Comparison of ENCODE assay signal across 8 mouse cellular contexts in genomic region chr12:44547721-44548369, GRCm38 (mm10).
DNase-seq lines count a peak whose midpoint lies in the region; ATAC-seq and TF ChIP-seq lines count a peak whose summit lies in the region.

No protein-coding gene starts in this region.

- DNase-seq in 416B (ENCODE audit: low read depth) (peak; percentile 42), WW6 (ENCODE audit: low read depth, low spot score) (peak; percentile 54)
- DNase-seq in cerebellum, postnatal 25 days: peak; percentile 87 to 92
- peak; percentile 18 to 48 for DNase-seq in gastrocnemius, adult 8-10 months (ENCODE audit: low spot score in 2 of 2)
- DNase-seq in kidney, postnatal 0 days (ENCODE audit: low spot score): peak; percentile 87
- DNase-seq in liver, embryonic 11.5 days (ENCODE audit: low spot score): peak; percentile 46
- DNase-seq in neural tube, embryonic 11.5 days (ENCODE audit: low spot score): peak; percentile 80
- peak; percentile 46 for DNase-seq in thymus, postnatal 0 days (ENCODE audit: low spot score)

- no peak overlapping the region for H3K9ac ChIP-seq in kidney, postnatal 0 days (ENCODE audit: low read depth, low read length)
- no peak overlapping the region for H3K9ac ChIP-seq in liver, embryonic 11.5 days (ENCODE audit: low read depth, low read length)
- no peak overlapping the region for H3K9ac ChIP-seq in neural tube, embryonic 11.5 days (ENCODE audit: low read length)

- no peaks in the 10 kb centered on the region for H3K4me1 ChIP-seq in kidney, postnatal 0 days (replicated peaks; ENCODE audit: insufficient read depth, low read length)
- H3K4me1 ChIP-seq in liver, embryonic 11.5 days (replicated peaks; ENCODE audit: control insufficient read depth, insufficient read depth, low read length): no peaks in the 10 kb centered on the region
- no peaks in the 10 kb centered on the region; the same call in 1 of the 2 replicates for H3K4me1 ChIP-seq in neural tube, embryonic 11.5 days (ENCODE audit: control insufficient read depth, insufficient read depth, low read length)

- no peak overlapping the region for H3K27ac ChIP-seq in kidney, postnatal 0 days
- H3K27ac ChIP-seq in liver, embryonic 11.5 days (ENCODE audit: low read depth, low read length): no peak overlapping the region
- no peak overlapping the region for H3K27ac ChIP-seq in neural tube, embryonic 11.5 days (ENCODE audit: low read depth, low read length)

- H3K36me3 ChIP-seq in kidney, postnatal 0 days (ENCODE audit: insufficient read depth, low read length): no peaks in the 10 kb centered on the region
- H3K36me3 ChIP-seq in liver, embryonic 11.5 days (ENCODE audit: control insufficient read depth, insufficient read depth, low read length): no peaks in the 10 kb centered on the region
- H3K36me3 ChIP-seq in neural tube, embryonic 11.5 days (ENCODE audit: control insufficient read depth, insufficient read depth, low read length): no peaks in the 10 kb centered on the region

- peak; percentile 87 for TF ChIP-seq CTCF in kidney, postnatal 0 days (IDR thresholded peaks at IDR 0.05; ENCODE audit: low read depth)

- H3K27me3 ChIP-seq in kidney, postnatal 0 days (ENCODE audit: insufficient read depth, low read length): no peaks in the 10 kb centered on the region
- no peaks in the 10 kb centered on the region for H3K27me3 ChIP-seq in liver, embryonic 11.5 days (replicated peaks; ENCODE audit: control insufficient read depth, insufficient read depth, low read length)
- no peaks in the 10 kb centered on the region for H3K27me3 ChIP-seq in neural tube, embryonic 11.5 days (ENCODE audit: control insufficient read depth, insufficient read depth, low read length)

- H3K9me3 ChIP-seq in kidney, postnatal 0 days (replicated peaks; ENCODE audit: low read length): no peaks in the 10 kb centered on the region
- H3K9me3 ChIP-seq in liver, embryonic 11.5 days (ENCODE audit: control insufficient read depth, low read length): no peaks in the 10 kb centered on the region
- no peaks in the 10 kb centered on the region for H3K9me3 ChIP-seq in neural tube, embryonic 11.5 days (ENCODE audit: control insufficient read depth, low read length)

- peak; percentile 52; the same call in 1 of the 2 replicates for ATAC-seq in kidney, postnatal 0 days (replicated peaks; ENCODE audit: low FRiP score, low read depth)
- ATAC-seq in liver, embryonic 11.5 days (replicated peaks; ENCODE audit: low FRiP score): no peak
- peak; percentile 36; the same call in 1 of the 2 replicates for ATAC-seq in neural tube, embryonic 11.5 days (ENCODE audit: insufficient read depth, low FRiP score, low TSS enrichment)

- H3K4me2 ChIP-seq in kidney, postnatal 0 days (ENCODE audit: low read length): no peak overlapping the region
- H3K4me2 ChIP-seq in liver, embryonic 11.5 days: no peak overlapping the region
- H3K4me2 ChIP-seq in neural tube, embryonic 11.5 days (ENCODE audit: low read depth): no peak overlapping the region

- WGBS in kidney, postnatal 0 days: 51% methylated on average over 8 of the region's 8 CpGs
- 55% methylated on average over 8 of the region's 8 CpGs for WGBS in liver, embryonic 11.5 days
- WGBS in neural tube, embryonic 11.5 days: 52% methylated on average over 8 of the region's 8 CpGs

- no peak overlapping the region for H3K4me3 ChIP-seq in kidney, postnatal 0 days (replicated peaks; ENCODE audit: low read depth, low read length)
- H3K4me3 ChIP-seq in liver, embryonic 11.5 days (ENCODE audit: low read depth, low read length): no peak overlapping the region
- no peak overlapping the region for H3K4me3 ChIP-seq in neural tube, embryonic 11.5 days (ENCODE audit: low read depth, low read length)

Comparison
In these comparisons a context has a peak if more than half of its experiments do, and no peak if none do; other contexts are left out.
1. DNase-seq: peak in every context shown above with its lines; median percentile 90 in cerebellum, postnatal 25 days; 87 in kidney, postnatal 0 days; 80 in neural tube, embryonic 11.5 days; 54 in WW6; 46 in liver, embryonic 11.5 days; 46 in thymus, postnatal 0 days; 42 in 416B; 33 in gastrocnemius, adult 8-10 months.